Mouse (Mus musculus): ENCODE data around the gene Crygn. TPM values are rescaled to one million over a fixed set of nuclear protein-coding genes. Genes with fewer than 3 reads are reported as not detected.

Gene Crygn
- 2.0 and 3.4 TPM in 2 replicates for polyA plus RNA-seq (2015; fragmentation: Nextera tagmentation; extraction: Ambion mirVana)

DNA sequence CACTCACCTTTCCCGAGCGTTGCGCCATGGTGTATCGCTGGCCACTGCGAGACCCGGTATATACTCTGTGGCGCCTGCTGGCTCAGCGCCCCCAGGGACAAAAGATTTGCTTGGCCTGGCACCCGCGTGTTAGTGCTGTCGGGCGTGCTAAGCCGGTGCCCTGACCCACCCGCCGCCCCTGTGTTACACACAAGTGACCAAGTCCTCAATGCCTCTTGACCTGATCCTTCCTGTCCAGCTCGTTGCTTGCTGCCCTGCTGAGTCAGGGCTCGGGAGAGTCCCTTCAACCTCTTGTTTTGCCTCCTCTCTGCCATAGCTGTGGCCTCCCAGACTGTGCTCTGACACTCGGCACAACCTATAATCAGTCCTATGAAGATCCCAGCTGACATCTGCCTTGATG is at the start of gene Crygn:
Gene Crygn (minus strand): TSS at position 193 of the 400 bp plus-strand sequence.
- Histone ChIP-seq H3K4me1 (peaks cover 36% of the 10 kb centered on the region), H3K9me3 (replicated peaks) (no peaks in the 10 kb centered on the region), H3K27me3 (no peaks in the 10 kb centered on the region), H3K4me2 (no peak within 1 kb of the TSS), H3K9ac (no peak within 1 kb of the TSS), H3K27ac (no peak within 1 kb of the TSS), H3K4me3 (replicated peaks) (no peak within 1 kb of the TSS), H3K36me3 (no peaks in the 10 kb centered on the region)
- ATAC-seq (replicated peaks; ENCODE audit: low FRiP score): no peak
- WGBS: 52% methylated on average over 18 of the region's 18 CpGs

DNA sequence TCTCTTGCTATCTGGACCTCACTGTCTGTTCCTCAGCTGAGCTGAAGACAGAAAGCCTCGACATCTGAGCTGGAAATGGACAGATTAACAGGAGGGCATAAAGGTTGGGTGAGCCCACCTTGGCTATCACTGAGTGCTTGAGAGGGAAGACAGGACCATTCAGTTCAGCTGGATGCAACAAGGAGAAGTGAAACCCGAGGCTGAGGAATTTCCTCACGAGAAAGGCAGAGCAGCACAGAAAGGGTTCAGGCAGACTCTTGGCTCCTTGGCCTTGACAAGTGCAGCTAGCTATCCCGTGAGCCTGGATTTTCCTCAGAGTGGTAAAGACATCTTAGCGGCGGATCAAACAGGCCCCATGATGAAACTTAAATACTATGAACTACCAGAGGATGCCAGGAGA is 47.4 kb upstream of the Crygn start:
- WGBS: 66% methylated on average over 6 of the region's 6 CpGs
- ATAC-seq (replicated peaks; ENCODE audit: low FRiP score): no peak
- Histone ChIP-seq H3K36me3 (peaks cover 86% of the 10 kb centered on the region), H3K27ac (no peak overlapping the region), H3K9ac (no peak overlapping the region), H3K4me1 (no peaks in the 10 kb centered on the region), H3K4me3 (replicated peaks) (no peak overlapping the region), H3K27me3 (no peaks in the 10 kb centered on the region), H3K9me3 (replicated peaks) (no peaks in the 10 kb centered on the region), H3K4me2 (no peak overlapping the region)

DNA sequence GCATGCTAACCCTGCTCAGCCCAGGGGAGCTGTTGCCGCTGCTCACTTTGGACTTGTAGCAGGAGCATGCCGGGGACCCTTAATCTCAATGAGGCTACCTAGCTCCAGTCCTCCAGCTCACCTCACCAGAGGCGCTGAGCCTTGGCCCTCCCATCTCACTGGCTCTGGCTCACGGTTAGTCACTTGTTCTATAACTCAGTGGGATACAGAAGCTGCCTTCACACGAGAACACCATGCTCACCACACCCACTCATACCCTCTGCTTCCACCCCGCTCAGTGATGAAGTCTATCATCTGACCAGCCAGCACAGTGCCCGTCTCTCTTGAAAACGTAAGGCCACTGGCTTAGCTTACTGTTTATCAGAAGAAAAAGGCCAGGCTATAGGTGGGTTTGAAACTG is 46.9 kb upstream of the Crygn start:
- Histone ChIP-seq H3K4me2 (no peak overlapping the region), H3K27ac (no peak overlapping the region), H3K9me3 (replicated peaks) (no peaks in the 10 kb centered on the region), H3K4me1 (no peaks in the 10 kb centered on the region), H3K36me3 (peaks cover 81% of the 10 kb centered on the region), H3K27me3 (no peaks in the 10 kb centered on the region), H3K4me3 (replicated peaks) (no peak overlapping the region), H3K9ac (no peak overlapping the region)
- no peak for ATAC-seq (replicated peaks; ENCODE audit: low FRiP score)
- 88% methylated on average over 8 of the region's 8 CpGs for WGBS

DNA sequence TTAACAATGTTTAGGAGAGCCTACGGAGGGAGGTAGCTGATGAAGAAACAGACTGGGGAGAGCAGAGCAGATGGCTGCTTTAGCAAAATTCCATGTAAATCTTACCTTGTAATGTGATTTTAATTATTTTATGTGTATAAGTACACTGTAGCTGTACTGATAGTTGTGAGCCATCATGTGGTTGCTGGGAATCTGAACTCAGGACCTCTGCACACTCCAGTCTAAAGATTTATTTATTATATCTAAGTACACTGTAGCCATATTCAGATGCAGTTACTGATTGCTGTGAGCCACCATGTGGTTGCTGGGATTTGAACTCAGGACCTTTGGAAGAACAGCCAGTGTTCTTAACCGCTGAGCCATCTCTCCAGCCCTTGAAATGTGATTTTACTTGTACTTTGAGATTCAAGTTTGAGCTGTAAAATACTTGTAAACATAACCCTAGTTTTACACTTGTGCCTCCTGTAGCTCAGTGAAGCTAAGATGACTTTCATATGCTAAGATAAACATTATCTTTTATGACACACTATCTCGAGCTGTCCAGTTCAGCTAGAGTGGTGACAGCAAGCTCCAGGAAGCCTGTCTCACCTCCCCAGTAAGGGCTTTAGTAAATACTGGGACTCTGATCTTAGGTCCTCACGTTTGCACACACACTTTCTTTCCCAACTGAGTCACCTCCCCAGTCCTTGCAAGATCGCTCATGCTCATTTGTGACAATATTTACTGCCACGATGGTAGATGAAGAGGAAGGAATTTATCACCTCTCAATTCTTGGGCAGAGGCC is 44.2 kb upstream of the Crygn start:
- Histone ChIP-seq H3K27ac (no peak overlapping the region), H3K36me3 (peaks cover 58% of the 10 kb centered on the region), H3K4me2 (no peak overlapping the region), H3K9ac (no peak overlapping the region), H3K9me3 (replicated peaks) (no peaks in the 10 kb centered on the region), H3K4me1 (no peaks in the 10 kb centered on the region), H3K4me3 (replicated peaks) (no peak overlapping the region), H3K27me3 (no peaks in the 10 kb centered on the region)
- no peak for ATAC-seq (replicated peaks; ENCODE audit: low FRiP score)
- WGBS: 51% methylated on average over 6 of the region's 6 CpGs

DNA sequence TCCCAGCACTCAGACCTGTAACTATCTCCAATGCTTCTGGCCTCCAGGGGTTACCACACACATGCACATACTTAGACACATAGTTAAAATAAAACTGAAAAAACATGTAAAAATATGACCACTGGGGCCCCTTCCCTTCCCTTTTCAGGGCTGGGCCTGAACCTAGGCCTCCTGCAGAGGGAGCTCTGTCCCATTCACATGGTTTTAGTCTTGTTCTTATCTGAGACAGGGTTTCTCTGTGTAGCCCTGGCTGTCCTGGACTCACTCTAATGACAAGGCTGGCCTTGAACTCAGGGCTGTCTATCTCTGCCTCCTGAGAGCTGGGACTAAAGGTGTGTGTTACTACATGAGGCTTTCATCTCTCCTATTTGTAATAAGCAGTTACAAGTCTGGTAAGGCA is 42.6 kb upstream of the Crygn start:
- Histone ChIP-seq H3K4me1 (no peaks in the 10 kb centered on the region), H3K9me3 (replicated peaks) (no peaks in the 10 kb centered on the region), H3K4me2 (no peak overlapping the region), H3K27me3 (no peaks in the 10 kb centered on the region), H3K9ac (no peak overlapping the region), H3K4me3 (replicated peaks) (no peak overlapping the region), H3K27ac (no peak overlapping the region), H3K36me3 (peaks cover 42% of the 10 kb centered on the region)
- ATAC-seq (replicated peaks; ENCODE audit: low FRiP score): no peak

DNA sequence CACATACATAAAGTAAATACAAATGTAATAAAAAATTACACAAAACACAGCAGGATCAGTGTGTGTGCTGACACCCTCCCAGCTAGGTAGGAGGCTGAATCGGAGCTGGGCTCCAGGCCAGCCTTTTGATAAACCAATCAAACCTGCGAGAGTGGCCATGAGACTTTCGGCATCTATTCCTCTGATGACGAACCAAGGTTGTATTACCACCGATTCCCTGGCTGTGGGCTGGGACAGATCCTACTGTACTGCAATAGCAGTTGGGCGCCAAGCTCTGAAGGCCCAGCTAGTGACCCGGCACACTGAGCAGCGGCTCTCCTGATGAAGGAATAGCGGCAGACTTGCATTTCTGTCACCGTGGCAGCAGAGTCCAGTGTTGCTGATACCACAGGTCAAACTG is 40.8 kb upstream of the Crygn start:
- WGBS: 59% methylated on average over 10 of the region's 10 CpGs
- H3K27ac ChIP-seq: no peak overlapping the region
- no peaks in the 10 kb centered on the region for H3K4me1 ChIP-seq
- no peaks in the 10 kb centered on the region for H3K27me3 ChIP-seq
- no peaks in the 10 kb centered on the region for H3K9me3 ChIP-seq (replicated peaks)
- H3K9ac ChIP-seq: no peak overlapping the region
- H3K36me3 ChIP-seq: peaks cover 24% of the 10 kb centered on the region
- no peak overlapping the region for H3K4me2 ChIP-seq
- ATAC-seq (replicated peaks; ENCODE audit: low FRiP score): no peak
- no peak overlapping the region for H3K4me3 ChIP-seq (replicated peaks)

DNA sequence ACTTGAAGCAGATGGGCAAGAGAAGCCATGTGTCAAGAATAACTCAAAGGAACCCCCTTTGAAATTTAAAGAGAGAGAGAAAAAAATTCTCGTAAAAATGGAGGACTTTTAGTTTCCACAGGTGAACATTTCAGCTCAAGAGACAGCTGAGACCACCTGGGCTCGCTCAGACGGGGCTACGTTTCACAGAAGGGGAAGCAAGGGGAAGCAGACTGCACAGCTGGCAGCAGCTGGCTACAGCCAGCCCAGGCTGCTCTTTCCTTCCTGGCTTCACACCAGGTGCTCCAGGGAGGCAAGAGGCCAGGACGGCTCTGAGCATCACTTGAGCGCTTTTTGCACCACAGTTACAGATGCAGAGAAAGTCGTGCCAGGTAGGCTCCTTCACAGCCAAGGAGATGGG is 40.0 kb upstream of the Crygn start:
- Histone ChIP-seq H3K4me3 (replicated peaks) (no peak overlapping the region), H3K9ac (no peak overlapping the region), H3K36me3 (peaks cover 18% of the 10 kb centered on the region; the same call in 1 of the 2 replicates), H3K4me1 (no peaks in the 10 kb centered on the region), H3K27me3 (no peaks in the 10 kb centered on the region), H3K9me3 (replicated peaks) (no peaks in the 10 kb centered on the region), H3K27ac (no peak overlapping the region), H3K4me2 (no peak overlapping the region)
- WGBS: 45% methylated on average over 7 of the region's 7 CpGs
- no peak for ATAC-seq (replicated peaks; ENCODE audit: low FRiP score)

DNA sequence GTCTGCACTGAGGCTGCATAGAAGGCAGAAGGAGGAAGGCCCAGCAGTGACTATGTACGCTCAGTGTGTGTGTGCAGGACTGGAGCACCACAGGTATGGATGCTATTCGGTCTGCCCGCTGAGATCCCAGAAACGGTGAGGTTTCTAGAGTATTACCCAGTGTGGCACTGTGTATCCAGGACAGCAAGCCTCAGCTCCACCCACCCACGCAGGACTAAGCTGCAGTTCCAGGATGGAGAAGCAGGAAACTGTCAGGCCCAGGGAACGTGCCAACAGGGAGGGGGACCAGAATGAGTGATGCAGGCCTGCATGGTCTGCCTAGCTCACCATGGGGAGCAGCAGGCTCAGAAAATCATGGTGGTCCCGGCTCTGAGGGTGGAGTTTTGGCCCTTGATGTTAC is 35.2 kb upstream of the Crygn start:
- Histone ChIP-seq H3K4me3 (replicated peaks) (no peak overlapping the region), H3K9ac (no peak overlapping the region), H3K27ac (no peak overlapping the region), H3K4me2 (no peak overlapping the region), H3K27me3 (no peaks in the 10 kb centered on the region), H3K4me1 (no peaks in the 10 kb centered on the region), H3K9me3 (replicated peaks) (no peaks in the 10 kb centered on the region), H3K36me3 (no peaks in the 10 kb centered on the region)
- ATAC-seq (replicated peaks; ENCODE audit: low FRiP score): no peak
- WGBS: 76% methylated on average over 7 of the region's 7 CpGs

DNA sequence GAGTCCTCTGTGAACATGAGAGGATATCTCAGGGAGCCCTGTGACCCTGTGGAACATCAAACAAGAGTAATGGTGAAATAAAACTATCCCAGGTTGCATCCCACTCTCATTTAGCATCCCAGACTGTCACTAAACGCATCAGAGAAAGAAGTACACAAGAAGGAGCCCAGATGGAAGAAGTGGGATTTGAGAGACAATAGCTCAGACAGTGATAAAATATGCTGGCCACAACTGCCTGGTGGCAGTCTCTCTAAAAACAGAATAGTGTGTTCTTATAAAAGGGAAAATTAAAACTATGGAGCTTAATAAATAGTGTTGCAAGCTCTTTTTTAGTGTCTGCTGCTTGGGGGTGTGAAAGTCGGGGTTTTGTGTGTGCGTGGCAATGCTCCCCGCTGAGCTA is 25.1 kb upstream of the Crygn start:
- 81% methylated on average over 4 of the region's 4 CpGs for WGBS
- no peak for ATAC-seq (replicated peaks; ENCODE audit: low FRiP score)
- H3K4me2 ChIP-seq: no peak overlapping the region
- no peaks in the 10 kb centered on the region for H3K27me3 ChIP-seq
- H3K9me3 ChIP-seq (replicated peaks): peaks cover 9% of the 10 kb centered on the region; the same call in 1 of the 2 replicates
- H3K27ac ChIP-seq: no peak overlapping the region
- H3K4me1 ChIP-seq: peaks cover 10% of the 10 kb centered on the region; the same call in 1 of the 2 replicates
- no peaks in the 10 kb centered on the region for H3K36me3 ChIP-seq
- H3K4me3 ChIP-seq (replicated peaks): no peak overlapping the region
- H3K9ac ChIP-seq: no peak overlapping the region

DNA sequence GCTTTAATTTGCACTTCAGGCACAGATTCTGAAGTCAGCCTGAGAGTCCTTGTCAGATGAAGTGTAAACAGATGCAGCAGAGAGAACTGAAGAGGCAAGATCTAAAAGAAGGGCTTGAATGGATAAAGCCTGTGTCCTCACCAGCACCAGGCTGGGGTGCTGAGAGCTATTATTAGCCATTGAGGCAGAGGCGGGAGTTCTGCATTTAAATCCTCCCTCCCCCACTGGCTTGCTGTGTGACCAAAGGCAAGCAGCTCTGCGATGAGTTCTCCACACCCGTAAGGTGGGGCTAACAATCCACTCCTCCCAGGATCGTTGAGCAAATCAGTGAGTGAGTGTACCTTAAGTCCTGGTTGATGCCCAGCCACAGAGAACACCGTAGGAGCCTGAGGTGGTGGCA is 23.2 kb upstream of the Crygn start:
- Histone ChIP-seq H3K4me2 (no peak overlapping the region), H3K36me3 (no peaks in the 10 kb centered on the region), H3K4me3 (replicated peaks) (no peak overlapping the region), H3K4me1 (peaks cover 12% of the 10 kb centered on the region; the same call in 1 of the 2 replicates), H3K9ac (no peak overlapping the region), H3K27ac (no peak overlapping the region), H3K9me3 (replicated peaks) (peaks cover 9% of the 10 kb centered on the region; the same call in 1 of the 2 replicates), H3K27me3 (no peaks in the 10 kb centered on the region)
- ATAC-seq (replicated peaks; ENCODE audit: low FRiP score): no peak
- 30% methylated on average over 5 of the region's 5 CpGs for WGBS

DNA sequence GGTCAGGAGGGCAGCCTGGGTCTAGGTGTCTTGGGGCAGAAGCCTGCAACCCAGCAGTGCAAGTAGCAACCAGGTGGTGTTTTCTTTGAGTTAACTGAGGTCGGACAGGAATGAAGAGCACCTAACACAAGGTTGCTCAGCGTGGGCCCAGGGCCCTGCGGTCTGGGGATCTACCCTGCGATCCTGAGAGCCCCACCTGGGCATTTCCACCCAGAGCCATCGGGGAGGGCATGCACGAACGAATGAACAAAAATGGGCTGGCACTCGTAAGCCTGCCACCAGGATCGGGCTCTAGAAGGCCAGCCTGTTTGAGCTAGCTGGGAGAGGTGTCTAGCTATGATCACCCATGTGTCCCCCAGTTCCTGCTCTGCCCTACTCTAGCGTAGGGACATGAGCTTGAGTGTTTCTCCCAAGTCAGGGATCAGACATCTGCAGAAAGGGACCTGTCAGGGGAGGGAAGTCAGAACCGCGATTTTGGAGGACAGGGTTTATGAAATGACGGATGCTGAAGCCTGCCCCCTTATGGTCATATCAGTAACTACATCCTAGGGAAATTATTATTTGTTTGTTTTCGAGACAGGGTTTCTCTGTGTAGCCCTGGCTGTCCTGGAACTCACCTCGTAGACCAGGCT is 22.2 kb upstream of the Crygn start:
- Histone ChIP-seq H3K4me1 (peaks cover 12% of the 10 kb centered on the region; the same call in 1 of the 2 replicates), H3K4me2 (no peak overlapping the region), H3K9me3 (replicated peaks) (0 out of 2 replicates have a peak, but pooled peaks cover 9% of the 10 kb centered on the region), H3K36me3 (no peaks in the 10 kb centered on the region), H3K9ac (no peak overlapping the region), H3K27ac (no peak overlapping the region), H3K4me3 (replicated peaks) (no peak overlapping the region), H3K27me3 (no peaks in the 10 kb centered on the region)
- peak; percentile 40; the same call in 1 of the 2 replicates for ATAC-seq (replicated peaks; ENCODE audit: low FRiP score)
- 51% methylated on average over 15 of the region's 15 CpGs for WGBS

DNA sequence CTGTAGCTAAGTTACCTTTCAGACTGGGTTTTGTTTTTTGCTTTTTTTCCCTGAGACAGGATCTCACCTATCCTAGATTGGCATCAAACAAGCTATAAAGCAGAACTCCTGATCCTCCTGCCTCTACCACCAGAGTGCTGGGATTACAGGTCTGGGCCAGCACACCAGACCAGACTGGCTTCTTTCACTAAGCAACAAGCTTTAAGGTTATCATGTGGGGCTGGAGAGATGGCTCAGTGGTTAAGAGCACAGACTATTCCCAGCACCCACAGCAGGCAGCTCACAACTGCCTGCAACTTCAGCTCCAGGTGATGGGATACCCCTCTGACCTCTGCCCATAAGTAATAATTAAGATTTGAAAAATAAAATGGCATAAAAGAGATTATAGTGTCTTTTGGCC is 21.5 kb upstream of the Crygn start:
- no peaks in the 10 kb centered on the region for H3K36me3 ChIP-seq
- no peak overlapping the region for H3K4me3 ChIP-seq (replicated peaks)
- no peak overlapping the region for H3K27ac ChIP-seq
- no peaks in the 10 kb centered on the region for H3K27me3 ChIP-seq
- no peak overlapping the region for H3K9ac ChIP-seq
- peaks cover 12% of the 10 kb centered on the region; the same call in 1 of the 2 replicates for H3K4me1 ChIP-seq
- H3K9me3 ChIP-seq (replicated peaks): 0 out of 2 replicates have a peak, but pooled peaks cover 9% of the 10 kb centered on the region
- ATAC-seq (replicated peaks; ENCODE audit: low FRiP score): no peak
- no peak overlapping the region for H3K4me2 ChIP-seq

Measured in kidney, embryonic 15.5 days (tissue).